Mouse (Mus musculus) C2C12 (cell line): Measurements from ENCODE around the gene Gm20388. TPM values are rescaled to one million over a fixed set of nuclear protein-coding genes. Genes with fewer than 3 reads are reported as not detected.

ENCODE experiments used
- H3K27me3 ChIP-seq: one replicate; pipeline ENCODE4 v1.6.1; 2011; ENCODE audit not compliant: control insufficient read depth, insufficient read depth, insufficient read length
- H3K36me3 ChIP-seq: one replicate; pipeline ENCODE4 v1.6.1; 2011; ENCODE audit not compliant: control insufficient read depth, insufficient read depth
- H3K4me3 ChIP-seq: one replicate; pipeline ENCODE4 v1.5.1; 2011; ENCODE audit warnings: mild to moderate bottlenecking, control low read depth; ENCODE audit not compliant: poor library complexity, insufficient read depth, severe bottlenecking
- H3K79me2 ChIP-seq: one replicate; pipeline ENCODE4 v1.6.1; 2011; ENCODE audit not compliant: control insufficient read depth, insufficient read depth
- H3K79me3 ChIP-seq: one replicate; pipeline ENCODE4 v1.6.1; 2011; ENCODE audit warnings: low read depth, control low read depth
- H3ac ChIP-seq: one replicate; pipeline ENCODE3; 2011; ENCODE audit warnings: low read depth; ENCODE audit not compliant: control insufficient read depth, insufficient read length
- CEBPB ChIP-seq: IDR thresholded peaks from one replicate; pipeline ENCODE4 v1.6.1; 2011; ENCODE audit warnings: low read depth, mild to moderate bottlenecking, control low read depth, moderate library complexity
- CTCF ChIP-seq: IDR thresholded peaks from one replicate; pipeline ENCODE4 v1.5.1; 2011; ENCODE audit not compliant: control insufficient read depth, insufficient read depth, insufficient read length
- FOSL1 ChIP-seq: IDR thresholded peaks from one replicate; pipeline ENCODE4 v1.8.0; 2011; ENCODE audit warnings: mild to moderate bottlenecking, low read length; ENCODE audit not compliant: poor library complexity, insufficient read depth, severe bottlenecking
- MAX ChIP-seq: IDR thresholded peaks from one replicate; pipeline ENCODE4 v1.6.1; 2011; ENCODE audit warnings: mild to moderate bottlenecking, control low read depth
- MYOD1 ChIP-seq: IDR thresholded peaks from one replicate; pipeline ENCODE4 v1.6.1; 2011; ENCODE audit warnings: low read depth; ENCODE audit not compliant: control insufficient read depth, insufficient read length
- MYOG ChIP-seq: IDR thresholded peaks from one replicate; pipeline ENCODE4 v1.6.1; 2011; ENCODE audit not compliant: control insufficient read depth, insufficient read length; ENCODE audit errors: extremely low read depth
- USF1 ChIP-seq: IDR thresholded peaks from one replicate; pipeline ENCODE4 v1.6.1; 2011; ENCODE audit warnings: low read depth, mild to moderate bottlenecking, control low read depth, moderate library complexity
- polyA plus RNA-seq: library from polyadenylated mRNA; unstranded; fragments of >200 nt; fragmentation: generic; extraction: Trizol; gene quantifications from one replicate; pipeline ENCODE4 v1.2.1, GENCODE M21; 2012; ENCODE audit warnings: missing spikeins

Gm20388 gene
- polyA plus RNA-seq, 1 experiment = 15.0 TPM

DNA sequence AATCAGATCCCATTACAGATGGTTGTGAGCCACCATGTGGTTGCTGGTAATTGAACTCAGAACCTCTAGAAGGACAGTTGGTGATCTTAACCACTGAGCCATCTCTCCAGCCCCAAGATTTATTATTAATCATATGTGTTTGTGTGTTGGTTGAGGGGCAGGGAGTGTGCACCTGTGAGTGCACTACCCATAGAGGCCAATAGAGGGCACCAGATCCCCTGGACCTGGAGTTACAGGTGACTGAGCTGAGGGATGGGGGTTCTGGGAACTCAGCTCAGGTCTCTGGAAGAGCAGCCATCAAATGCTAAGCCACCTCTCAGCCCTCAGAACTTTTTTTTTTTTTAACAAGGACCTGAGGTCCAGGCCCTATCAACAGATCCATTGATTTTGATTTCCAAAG lies 474.1 kb downstream of the Gm20388 start:
- no peaks in the 10 kb centered on the region for H3K79me3 ChIP-seq
- TF ChIP-seq MAX = no peak
- TF ChIP-seq MYOD1 = no peak
- TF ChIP-seq CTCF = no peak
- TF ChIP-seq FOSL1 = no peak
- no peak for TF ChIP-seq CEBPB
- TF ChIP-seq MYOG = no peak
- no peaks in the 10 kb centered on the region for H3K79me2 ChIP-seq
- no peaks in the 10 kb centered on the region for H3K27me3 ChIP-seq
- H3ac ChIP-seq = no peak overlapping the region
- H3K4me3 ChIP-seq = no peak overlapping the region
- H3K36me3 ChIP-seq = no peaks in the 10 kb centered on the region

DNA sequence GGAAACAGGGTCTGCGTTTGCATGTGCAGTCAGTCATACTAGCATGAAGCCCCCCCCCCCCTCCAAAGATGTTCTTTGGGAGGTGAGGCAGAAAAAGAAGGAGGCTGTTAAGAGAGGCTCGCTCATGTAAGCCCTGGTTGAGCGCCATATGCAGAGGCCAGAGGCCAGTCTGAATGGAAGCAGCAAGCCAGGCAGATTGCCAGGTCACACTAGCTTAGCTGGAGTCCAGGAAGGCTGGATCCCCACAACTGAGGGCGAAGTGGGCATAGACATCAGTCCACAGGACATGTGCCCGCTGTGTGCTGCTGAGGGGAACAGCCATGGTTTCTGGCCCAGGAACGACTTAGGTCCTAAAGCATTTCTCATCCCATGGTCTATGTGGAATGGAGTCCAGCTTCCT lies 477.6 kb downstream of the Gm20388 start:
- Histone ChIP-seq H3K79me2 (no peaks in the 10 kb centered on the region), H3ac (no peak overlapping the region), H3K36me3 (no peaks in the 10 kb centered on the region), H3K4me3 (no peak overlapping the region), H3K27me3 (no peaks in the 10 kb centered on the region), H3K79me3 (no peaks in the 10 kb centered on the region)
- TF ChIP-seq MYOG = no peak
- TF ChIP-seq MYOD1 = no peak
- TF ChIP-seq CTCF = no peak
- TF ChIP-seq FOSL1 = no peak
- TF ChIP-seq MAX = no peak
- no peak for TF ChIP-seq USF1
- no peak for TF ChIP-seq CEBPB

- TF ChIP-seq MAX (no peak), MYOG (no peak), USF1 (no peak), CTCF (no peak)
- Histone ChIP-seq H3K79me3 (no peaks in the 10 kb centered on the region), H3K27me3 (no peaks in the 10 kb centered on the region)
Measured at GRCm38 (mm10) chr8:120390598-120390997, 480.0 kb downstream of the Gm20388 start.

GRCm38 (mm10) chr8:120391856-120392255 lies 481.2 kb downstream of the Gm20388 start:
- Histone ChIP-seq H3K79me3 (no peaks in the 10 kb centered on the region), H3K36me3 (no peaks in the 10 kb centered on the region), H3ac (no peak overlapping the region), H3K4me3 (no peak overlapping the region), H3K27me3 (no peaks in the 10 kb centered on the region), H3K79me2 (no peaks in the 10 kb centered on the region)
- no peak for TF ChIP-seq USF1
- TF ChIP-seq CTCF = no peak
- TF ChIP-seq CEBPB = no peak
- TF ChIP-seq MYOD1 = no peak
- no peak for TF ChIP-seq FOSL1
- TF ChIP-seq MYOG = no peak
- no peak for TF ChIP-seq MAX

More at GRCm38 (mm10) chr8:120390598-120390997, 480.0 kb downstream of the Gm20388 start:
- no peaks in the 10 kb centered on the region for H3K36me3 ChIP-seq
- H3K79me2 ChIP-seq = no peaks in the 10 kb centered on the region
- H3ac ChIP-seq = no peak overlapping the region
- H3K4me3 ChIP-seq = no peak overlapping the region

DNA sequence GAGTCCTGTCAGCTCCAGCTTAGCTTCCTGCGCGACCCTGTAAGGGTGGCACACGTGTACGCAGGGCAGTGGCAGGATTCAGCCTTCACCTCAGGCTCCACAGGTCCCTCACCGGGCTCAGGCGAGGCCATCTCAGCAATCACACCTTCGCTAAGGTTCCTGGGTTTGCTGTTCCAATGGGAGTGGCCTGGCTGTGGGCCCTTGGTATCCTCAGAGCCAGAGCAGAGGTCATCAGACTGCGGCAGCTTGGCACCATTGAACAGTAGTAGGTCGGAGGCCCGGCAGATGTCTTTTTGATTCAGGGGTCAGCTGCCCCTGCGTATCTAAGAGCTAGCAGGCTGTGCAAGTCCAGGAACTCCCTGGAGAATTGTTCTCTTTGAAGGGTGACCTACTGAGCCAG lies 482.4 kb downstream of the Gm20388 start:
- Histone ChIP-seq H3K79me3 (no peaks in the 10 kb centered on the region), H3K27me3 (no peaks in the 10 kb centered on the region), H3K79me2 (no peaks in the 10 kb centered on the region), H3K4me3 (no peak overlapping the region), H3K36me3 (no peaks in the 10 kb centered on the region), H3ac (no peak overlapping the region)
- TF ChIP-seq FOSL1 = no peak
- no peak for TF ChIP-seq MYOG
- no peak for TF ChIP-seq USF1
- no peak for TF ChIP-seq MYOD1
- TF ChIP-seq MAX = no peak
- TF ChIP-seq CTCF = no peak
- no peak for TF ChIP-seq CEBPB

- Histone ChIP-seq H3K79me2 (no peaks in the 10 kb centered on the region), H3ac (no peak overlapping the region), H3K27me3 (no peaks in the 10 kb centered on the region), H3K36me3 (no peaks in the 10 kb centered on the region), H3K79me3 (no peaks in the 10 kb centered on the region), H3K4me3 (no peak overlapping the region)
- no peak for TF ChIP-seq USF1
- TF ChIP-seq CEBPB = no peak
Measured at GRCm38 (mm10) chr8:120393871-120394275, 483.2 kb downstream of the Gm20388 start.
